Mouse (Mus musculus) layer of hippocampus, adult 18-20 months (tissue): ENCODE measurements around the gene Hdgfl1. TPM values are rescaled to one million over a fixed set of nuclear protein-coding genes. Genes with fewer than 3 reads are reported as not detected.

Experiments
- DNase-seq, 2 experiments: peaks; one replicate each; pipeline ENCODE4 v3.0.0; 2022; ENCODE audit warnings: low spot score in 2 of 2
- long read RNA-seq: library from polyadenylated mRNA; stranded (forward); transcript quantifications from one replicate; pipeline ENCODE4 v2.0.0, GENCODE M21; 2021
- total RNA-seq, 2 experiments: library from RNA; stranded (reverse); gene quantifications; 2 replicates each; pipeline ENCODE4 v1.2.3; 2021

The Hdgfl1 gene
- not detected for total RNA-seq
- long read RNA-seq, result 0 reads

DNA sequence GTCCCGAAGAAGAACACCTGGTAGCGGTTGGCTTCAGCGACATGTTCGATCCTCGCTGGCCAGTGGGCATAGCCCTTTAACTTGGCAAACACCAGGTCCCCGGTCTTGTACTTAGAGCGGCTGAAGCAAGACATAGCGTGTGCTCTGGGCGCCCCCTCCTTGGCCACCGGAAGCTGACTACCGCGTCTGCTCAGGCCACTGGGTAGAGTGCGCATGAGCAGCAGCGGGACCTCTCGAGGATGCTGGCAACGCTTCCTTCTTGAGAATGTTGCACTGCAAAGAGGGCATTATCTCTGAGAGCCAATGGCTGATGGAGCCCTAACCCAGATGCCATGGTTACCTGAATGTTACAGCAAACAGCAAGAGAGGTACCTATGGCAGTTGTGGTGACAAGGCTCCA, at the start of gene Hdgfl1:
Hdgfl1 (minus strand) TSS at position 211 of the 400 bp plus-strand sequence.
- no peak for DNase-seq

DNA sequence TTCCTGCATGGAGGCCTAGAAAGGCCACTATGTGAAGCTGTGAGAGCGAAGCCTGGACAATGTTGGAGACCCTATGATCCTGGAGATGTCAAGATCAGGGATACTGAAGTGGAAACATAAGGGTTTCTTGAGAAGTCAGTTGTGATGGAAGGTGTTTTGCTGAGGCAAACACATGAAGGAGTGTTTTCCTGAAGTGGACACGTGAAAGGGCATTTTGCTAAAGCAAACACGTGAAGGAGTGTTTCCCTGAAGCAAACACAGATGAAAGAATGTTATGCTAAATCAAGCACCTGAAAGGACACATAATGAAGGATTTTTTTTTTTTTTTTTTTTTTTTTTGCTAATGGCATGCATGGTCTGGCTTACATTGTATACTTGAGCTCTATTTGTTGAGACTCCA, 25.5 kb upstream of the Hdgfl1 start:
- DNase-seq, result no peak

DNA sequence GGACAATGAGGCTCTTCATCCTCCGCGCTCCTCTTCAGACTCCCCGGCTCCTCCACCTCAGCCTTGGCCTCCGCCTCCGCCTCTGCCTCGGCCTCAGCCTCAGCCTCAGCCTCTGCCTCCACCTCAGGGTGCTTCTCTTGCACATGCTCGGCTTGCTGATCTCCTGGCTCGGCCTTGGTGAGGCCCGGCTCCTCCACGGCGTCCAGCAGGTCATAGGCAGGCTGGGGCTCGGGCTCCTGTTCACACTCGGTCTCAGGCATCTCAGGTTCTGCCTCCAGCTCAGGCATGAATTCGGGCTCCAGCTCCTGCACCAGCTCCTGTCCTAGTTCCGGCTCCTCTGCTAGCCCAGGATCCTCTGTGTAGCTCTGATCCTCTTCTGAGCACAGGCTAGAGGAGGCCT, 541 bp downstream of the Hdgfl1 start:
- no peak for DNase-seq

DNA sequence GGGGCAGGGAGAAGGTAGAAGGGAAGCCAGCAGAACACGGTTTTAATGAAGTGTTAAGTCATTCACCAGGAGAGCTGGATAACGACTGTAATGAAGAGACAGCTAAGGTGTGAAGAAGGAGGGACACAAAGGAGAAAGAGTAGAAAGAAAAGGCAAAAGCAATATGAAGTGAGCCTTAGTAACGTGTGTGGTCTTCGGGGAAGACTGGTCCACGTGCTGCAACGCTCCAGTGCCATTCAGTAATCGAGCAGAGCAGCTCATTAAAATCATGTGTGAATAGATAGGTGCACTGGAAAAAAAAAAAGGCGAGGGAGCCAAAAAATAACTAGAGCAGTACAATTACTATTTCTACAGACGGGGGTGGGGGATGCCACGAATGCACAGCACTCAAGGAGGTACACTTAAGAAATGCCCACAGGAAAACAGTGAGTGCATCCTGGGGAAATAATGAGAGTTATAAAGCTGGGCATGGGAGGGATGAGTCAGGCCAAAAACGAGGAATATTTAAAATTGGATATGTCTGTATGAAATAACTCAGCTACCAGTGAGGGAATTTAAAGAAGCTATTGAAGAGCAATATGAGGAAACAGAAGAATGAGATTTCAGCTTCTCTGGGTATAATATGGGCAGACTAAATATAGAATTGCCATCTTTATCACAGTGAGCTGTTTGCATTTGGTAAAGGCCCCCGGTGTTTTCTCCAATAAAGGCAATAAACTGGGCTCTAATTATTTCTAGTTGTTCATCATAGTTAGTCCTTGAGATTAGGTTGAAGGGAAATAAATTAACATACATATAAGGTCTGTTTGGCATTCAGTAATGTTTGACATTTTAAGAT, 7.8 kb downstream of the Hdgfl1 start:
- no peak for DNase-seq

GRCm38 (mm10) chr13:26752863-26753262, 17.1 kb downstream of the Hdgfl1 start:
- no peak for DNase-seq

DNA sequence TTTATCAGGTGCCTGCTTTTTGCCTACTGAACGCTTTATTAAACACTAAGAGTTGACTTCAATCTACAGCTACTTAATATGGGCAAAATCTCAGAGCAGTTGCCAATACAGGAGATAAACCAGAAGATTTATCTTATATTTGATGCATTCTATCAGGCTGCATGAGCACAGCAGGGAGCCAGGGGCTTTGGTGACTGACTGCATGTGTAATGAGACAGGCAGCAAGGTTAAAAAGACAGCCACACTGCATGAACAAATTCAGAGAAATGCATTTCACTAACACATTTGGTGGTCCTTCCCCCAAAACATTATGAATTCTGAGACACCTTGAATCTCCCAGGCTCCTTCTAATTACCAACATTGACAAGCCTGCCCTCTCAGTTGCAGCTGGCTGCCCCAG, 17.6 kb downstream of the Hdgfl1 start:
- no peak for DNase-seq

DNA sequence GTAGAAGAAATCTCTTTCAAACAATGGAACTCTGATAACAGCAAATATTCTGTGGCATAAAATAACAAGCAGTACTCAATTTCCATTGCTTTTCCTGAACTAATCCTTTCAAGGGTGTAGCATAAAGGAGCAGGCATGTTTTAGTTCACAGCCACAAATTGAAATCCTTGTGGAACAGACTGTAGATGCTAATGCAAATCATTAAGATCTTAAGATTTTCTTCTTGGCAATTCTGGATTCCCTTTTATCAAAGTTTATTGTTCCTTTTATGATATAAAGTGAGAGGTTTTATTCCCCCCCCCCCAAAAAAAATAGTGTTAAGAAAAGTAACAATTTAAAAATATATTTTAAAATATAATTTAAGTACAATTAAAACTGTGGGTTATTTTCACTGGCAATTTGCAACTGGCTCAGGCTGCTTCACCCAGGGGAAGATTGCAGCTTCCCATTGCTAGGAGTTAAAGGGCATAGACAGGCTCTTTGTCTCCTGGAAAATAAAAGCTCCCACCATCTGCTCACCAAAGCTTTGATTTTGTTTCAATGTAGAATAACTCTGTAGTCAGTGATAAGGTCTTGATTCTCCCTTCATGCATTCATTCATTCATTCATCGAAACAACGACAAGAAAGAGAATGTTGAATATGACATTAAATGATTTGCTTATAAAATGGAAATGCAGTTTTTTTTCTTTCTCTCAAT, 24.1 kb downstream of the Hdgfl1 start:
- no peak for DNase-seq

DNA sequence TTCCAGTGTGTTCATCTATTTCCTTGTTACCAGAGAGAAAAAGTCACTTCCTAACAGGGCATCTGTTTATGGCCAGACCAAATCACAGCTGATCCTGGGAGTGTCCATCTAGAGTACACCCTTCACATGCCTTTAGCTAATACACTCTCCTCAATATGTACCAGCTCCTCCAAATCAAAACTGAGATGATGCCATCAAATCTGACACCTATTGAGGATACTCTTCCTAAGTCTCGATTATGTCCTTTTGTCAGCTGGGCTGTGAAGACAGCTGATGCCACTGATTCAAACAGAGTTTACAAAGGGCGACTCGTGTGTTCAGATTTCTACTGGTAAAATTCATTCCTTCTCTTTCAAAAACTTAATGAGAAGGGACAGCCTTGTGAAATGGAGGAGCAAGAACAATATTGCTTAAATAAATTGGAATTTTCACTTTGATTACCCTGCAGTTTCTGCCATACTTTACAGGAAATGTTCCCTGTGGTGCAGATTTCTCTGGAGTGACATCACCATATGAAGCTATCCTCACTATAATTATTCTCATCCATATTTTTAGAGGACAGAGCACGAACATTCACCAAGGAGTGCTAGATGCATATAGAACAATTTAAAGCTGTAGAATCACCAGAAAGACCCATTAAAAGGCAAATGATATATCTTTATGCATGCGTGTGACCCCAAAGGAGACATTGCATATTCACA, 24.8 kb downstream of the Hdgfl1 start:
- no peak for DNase-seq

- no peak for DNase-seq
Observed at GRCm38 (mm10) chr13:26744068-26744467, 25.9 kb downstream of the Hdgfl1 start.

DNA sequence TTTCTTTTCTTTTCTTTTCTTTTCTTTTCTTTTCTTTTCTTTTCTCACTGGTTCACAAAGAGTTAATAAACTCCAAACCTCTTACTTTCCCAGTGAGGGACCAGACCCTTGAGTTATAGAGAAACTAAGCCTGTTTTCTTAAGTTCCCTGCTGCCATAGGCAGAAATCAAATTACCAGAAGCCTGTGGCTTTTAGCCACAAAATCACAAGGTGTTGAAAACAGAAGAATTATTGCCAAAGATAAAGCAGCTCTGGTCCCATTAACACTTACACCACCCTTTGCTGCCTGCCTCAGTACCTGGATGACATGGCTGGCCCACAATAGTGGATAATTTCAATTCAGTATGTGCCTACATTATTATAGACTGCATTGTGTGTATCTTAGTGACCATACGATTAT, 35.0 kb downstream of the Hdgfl1 start:
- DNase-seq, result no peak

GRCm38 (mm10) chr13:26724250-26724649, 45.7 kb downstream of the Hdgfl1 start:
- no peak for DNase-seq

DNA sequence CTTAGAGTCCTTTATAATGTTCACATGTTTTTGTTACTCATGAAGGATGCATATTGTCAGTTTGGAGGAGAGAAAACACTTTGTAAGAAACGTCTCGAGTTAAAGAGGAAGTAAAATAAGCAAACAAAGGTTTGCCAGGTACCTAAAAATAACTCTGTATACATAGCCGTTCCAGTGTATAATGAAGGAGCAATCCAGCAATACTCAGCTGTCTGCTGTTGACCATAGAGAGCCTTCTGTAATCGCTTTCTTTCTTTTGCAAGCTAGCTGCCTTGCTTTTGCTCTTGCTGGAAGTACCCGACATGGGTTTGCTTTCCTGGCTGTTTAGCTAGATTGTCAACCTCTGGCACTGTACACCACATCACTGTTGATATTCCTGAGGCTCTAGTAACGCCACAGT, 48.6 kb downstream of the Hdgfl1 start:
- DNase-seq, result no peak

- DNase-seq, result no peak
Observed at GRCm38 (mm10) chr13:26720917-26721316, 49.0 kb downstream of the Hdgfl1 start.

- no peak for DNase-seq
Observed at GRCm38 (mm10) chr13:26719146-26719715, 50.7 kb downstream of the Hdgfl1 start.
